Mouse (Mus musculus): ENCODE results near the gene Pgam5.

Gene Pgam5

GRCm38 (mm10) chr5:110269141-110270101, at the start of gene Pgam5:
TSS of gene Pgam5 (minus strand) at chr5:110269913.
- DNase-seq (ENCODE audit: low spot score) = peak; percentile 93

- DNase-seq (ENCODE audit: low spot score) = no peak
Observed at GRCm38 (mm10) chr5:110313127-110313526, 43.4 kb upstream of the Pgam5 start.

DNA sequence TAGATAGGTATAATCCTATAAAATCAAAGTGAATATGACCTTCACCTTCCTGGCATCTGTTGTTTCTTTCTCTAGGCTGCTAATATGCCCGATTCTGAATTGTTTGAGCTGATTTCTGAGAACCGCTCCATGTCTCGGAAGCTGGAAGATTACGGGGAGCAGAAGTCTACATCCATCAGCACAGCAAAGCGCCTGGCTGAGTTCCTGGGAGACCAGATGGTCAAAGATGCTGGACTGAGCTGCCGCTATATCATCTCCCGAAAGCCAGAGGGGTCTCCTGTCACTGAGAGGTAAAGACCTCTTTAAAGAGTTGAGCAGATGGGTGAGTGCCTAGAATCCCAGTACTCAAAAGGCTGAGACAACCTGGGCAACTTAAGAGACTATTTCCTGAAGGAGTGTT, 39.1 kb upstream of the Pgam5 start:
- no peak for DNase-seq (ENCODE audit: low spot score)

DNA sequence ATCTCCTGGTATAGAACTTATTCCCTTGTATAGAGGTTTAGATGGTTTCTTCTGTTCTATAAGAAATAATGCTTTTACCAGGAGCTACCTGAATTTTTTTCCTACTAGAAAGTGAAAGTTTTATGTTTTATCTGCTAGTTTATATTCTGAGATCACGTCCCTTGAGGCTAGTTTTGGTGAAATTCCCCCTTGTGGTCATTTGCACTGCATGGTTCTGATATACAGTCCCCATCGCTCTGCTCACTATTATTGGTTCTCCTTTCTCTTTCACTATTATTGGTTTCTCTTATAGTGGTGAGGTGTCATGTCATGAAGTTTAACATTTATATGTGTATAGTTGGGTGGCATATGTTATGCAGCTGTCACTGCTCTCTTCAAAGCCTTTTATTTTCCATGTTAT, 30.9 kb upstream of the Pgam5 start:
- no peak for DNase-seq (ENCODE audit: low spot score)

- no peak for DNase-seq (ENCODE audit: low spot score)
Observed at GRCm38 (mm10) chr5:110296637-110297036, 26.9 kb upstream of the Pgam5 start.

DNA sequence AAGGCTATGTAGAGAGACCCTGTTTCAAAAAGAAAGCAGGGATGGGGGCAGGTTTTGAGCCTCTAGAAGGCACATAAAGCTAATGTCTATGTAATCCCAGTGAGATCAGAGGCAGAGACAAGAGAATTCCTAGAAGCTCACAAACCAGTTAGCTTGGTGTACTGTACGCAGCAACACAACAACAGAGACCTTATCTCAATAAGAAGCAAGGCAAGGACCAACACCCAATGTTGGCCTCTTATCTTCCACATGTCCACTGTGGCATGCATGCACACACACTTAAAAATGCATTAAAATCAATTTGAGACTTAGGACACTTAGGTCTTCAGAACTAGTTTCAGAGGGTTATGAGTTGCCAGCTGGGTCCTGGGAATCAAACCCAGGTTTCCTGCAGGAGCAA, 21.9 kb upstream of the Pgam5 start:
- no peak for DNase-seq (ENCODE audit: low spot score)

- no peak for DNase-seq (ENCODE audit: low spot score)
Observed at GRCm38 (mm10) chr5:110287084-110287475, 17.4 kb upstream of the Pgam5 start.

GRCm38 (mm10) chr5:110286446-110287083, 16.9 kb upstream of the Pgam5 start:
- DNase-seq (ENCODE audit: low spot score) = no peak

DNA sequence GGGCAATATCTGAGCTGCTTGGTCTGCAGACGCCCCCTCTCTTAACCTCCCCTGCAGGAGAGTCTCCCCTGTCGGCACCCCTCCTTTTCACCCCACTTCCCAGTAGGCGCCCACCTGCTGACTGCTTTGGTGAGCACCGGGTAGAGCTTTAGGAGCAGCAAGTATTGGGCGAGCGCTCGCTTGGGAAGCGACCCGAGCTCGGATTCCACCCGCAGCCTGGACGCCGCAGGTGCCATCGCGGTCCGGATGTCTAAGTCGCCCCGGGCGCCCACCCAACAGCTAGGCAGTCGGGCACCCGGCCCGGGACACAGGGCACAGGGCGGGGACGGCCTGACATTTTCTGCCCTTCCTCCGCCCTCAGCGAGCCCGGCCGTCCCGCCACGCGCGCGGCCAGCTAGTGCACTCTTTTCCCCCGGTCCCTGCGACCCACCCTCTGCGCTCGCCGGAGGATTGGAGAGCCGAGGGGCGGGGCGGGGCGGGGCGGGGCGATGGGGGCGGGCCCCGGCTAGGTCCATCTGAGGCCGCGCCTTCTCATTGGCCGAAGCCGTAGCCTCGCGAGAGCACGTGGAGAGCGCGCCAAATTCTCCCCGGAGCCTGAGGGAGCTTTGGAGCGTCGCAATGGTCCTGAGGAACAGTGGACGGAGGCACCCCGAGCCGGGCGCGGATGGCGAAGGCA, 16.2 kb upstream of the Pgam5 start, which contains the start of the genes Pxmp2 and Pole:
Pxmp2 (minus strand) TSS at position 417 of the 676 bp plus-strand sequence.
Pole (plus strand) TSS at position 537 of the 676 bp plus-strand sequence.
- peak; percentile 88 for DNase-seq (ENCODE audit: low spot score)

GRCm38 (mm10) chr5:110285156-110285555, 15.4 kb upstream of the Pgam5 start:
- DNase-seq (ENCODE audit: low spot score) = no peak

GRCm38 (mm10) chr5:110284536-110284935, 14.8 kb upstream of the Pgam5 start:
- DNase-seq (ENCODE audit: low spot score) = peak; percentile 50

DNA sequence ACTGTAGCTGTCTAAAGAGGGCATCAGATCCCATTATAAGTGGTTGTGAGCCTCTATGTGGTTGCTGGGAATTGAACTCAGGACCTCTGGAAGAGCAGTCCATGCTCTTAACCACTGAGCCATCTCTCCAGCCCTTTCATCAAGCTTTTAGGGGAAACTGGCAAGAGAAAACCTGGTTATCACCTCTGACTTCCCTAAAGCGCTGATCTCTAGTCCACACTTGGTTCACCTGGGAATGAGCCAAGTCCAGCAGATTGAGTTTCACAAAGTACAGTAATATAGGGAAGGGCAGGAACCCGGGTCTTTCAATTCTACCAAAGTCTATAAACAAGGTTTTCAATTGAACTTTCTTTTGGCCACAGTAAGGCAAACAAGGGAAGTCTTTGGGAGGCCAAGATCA, 12.3 kb upstream of the Pgam5 start:
- no peak for DNase-seq (ENCODE audit: low spot score)

- DNase-seq (ENCODE audit: low spot score) = no peak
Observed at GRCm38 (mm10) chr5:110276910-110277309, 7.2 kb upstream of the Pgam5 start.

DNA sequence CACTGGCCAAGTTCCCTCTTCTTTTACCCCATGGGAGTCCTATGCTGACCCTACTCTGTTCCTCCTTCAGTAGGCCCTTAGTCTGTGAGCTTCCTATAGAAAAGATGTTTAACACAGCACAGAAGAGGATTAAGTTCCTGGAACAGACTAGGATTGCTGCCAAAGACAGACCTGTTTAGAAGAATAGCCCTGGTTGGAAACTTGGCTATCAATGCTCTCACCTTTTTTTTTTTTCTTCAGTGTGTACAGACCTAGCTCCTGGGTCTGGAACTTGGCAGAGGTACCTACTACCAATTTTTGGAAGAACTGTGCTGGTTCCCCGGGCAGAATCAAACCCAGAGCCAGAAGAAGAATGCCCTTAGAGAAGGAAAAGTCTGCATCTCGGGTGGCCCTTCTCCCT, 6.7 kb upstream of the Pgam5 start:
- DNase-seq (ENCODE audit: low spot score) = no peak

- DNase-seq (ENCODE audit: low spot score) = no peak
Observed at GRCm38 (mm10) chr5:110274846-110275245, 5.1 kb upstream of the Pgam5 start.

- no peak for DNase-seq (ENCODE audit: low spot score)
Observed at GRCm38 (mm10) chr5:110274147-110274546, 4.4 kb upstream of the Pgam5 start.

DNA sequence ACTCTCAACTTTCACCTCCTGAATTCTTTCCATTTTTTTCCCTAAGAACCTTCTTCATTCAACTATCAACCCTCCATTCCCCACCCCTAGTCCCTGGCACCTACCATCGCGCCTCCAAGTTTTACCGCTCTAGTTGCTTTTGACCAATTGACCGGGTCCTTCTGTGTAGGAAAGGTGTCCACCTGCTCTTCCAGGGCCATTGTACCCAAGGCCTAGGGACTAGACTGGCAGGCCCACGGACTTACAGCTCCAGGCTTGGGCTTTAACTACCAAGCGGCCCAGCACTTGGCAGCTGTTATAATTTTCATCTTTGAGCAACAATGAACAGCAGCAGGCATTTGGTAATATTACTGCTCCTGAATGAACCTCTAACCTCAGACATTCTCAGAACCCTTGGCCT, 529 bp upstream of the Pgam5 start:
- no peak for DNase-seq (ENCODE audit: low spot score)

GRCm38 (mm10) chr5:110266941-110267340, 2.8 kb downstream of the Pgam5 start:
- no peak for DNase-seq (ENCODE audit: low spot score)

DNA sequence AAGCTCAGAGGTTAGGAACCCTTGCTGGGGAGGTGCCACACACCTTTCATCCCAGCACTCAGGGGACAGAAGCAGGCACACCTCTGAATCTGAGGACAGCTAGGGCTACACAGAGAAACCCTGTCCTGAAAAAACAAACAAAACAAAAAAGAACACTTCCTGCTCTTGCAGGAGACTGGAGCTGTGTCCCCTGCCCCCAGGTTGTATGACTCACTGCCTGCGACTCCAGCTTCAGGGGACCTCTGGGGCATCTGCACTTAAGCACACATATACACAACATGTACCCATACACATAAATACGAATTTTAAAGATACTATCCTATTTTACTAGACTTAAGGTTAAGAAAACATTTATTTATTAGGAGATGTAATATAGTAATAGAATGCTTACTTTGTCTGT, 25.6 kb downstream of the Pgam5 start:
- no peak for DNase-seq (ENCODE audit: low spot score)

DNA sequence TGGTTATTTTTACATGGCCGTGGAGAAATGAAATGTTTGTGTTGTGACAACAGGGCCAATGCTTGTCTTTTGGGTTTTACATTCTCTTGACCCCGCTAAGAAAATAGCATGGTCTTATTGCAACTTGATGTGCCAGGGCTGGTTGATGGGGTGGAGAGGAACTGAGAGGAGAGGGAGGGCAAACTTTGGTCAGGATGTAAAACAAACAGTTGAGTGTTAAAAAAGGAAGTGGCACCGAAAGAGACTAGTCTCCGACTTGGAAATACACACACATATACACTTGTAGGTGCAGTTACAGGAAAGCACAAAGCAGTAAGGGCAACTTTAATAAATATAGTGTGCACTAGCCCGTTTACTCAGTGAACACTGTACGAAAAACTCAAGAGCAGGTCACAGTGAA, 37.4 kb downstream of the Pgam5 start:
- no peak for DNase-seq (ENCODE audit: low spot score)

DNA sequence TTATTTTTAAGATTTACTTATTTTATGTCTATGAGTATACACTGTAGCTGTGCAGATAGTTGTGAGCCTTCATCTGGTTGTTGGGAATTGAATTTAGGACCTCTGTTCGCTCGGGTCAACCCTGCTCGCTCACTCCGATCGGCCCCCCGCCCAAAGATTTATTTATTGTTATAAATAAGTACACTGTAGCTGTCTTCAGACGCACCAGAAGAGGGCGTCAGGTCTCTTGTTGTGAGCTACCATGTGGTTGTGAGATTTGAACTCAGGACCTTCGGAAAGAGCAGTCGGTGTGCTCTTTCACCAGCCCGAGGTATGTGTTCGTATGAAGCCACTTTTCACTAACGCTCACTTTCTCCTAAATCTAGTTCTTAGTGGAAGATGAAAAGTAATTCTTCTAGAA, 38.1 kb downstream of the Pgam5 start:
- DNase-seq (ENCODE audit: low spot score) = no peak

GRCm38 (mm10) chr5:110230780-110231461, 38.8 kb downstream of the Pgam5 start, which contains the start of gene Ankle2:
TSS of gene Ankle2 (plus strand) at chr5:110231004.
- DNase-seq (ENCODE audit: low spot score) = peak; percentile 93
